Mouse (Mus musculus): ENCODE data around the gene Cttnbp2nl. TPM values are rescaled to one million over a fixed set of nuclear protein-coding genes. Genes with fewer than 3 reads are reported as not detected.

The Cttnbp2nl gene
- total and polyA plus RNA-seq, 3 experiments, result 0.08 to 0.49 TPM; not detected in 1

- no peaks in the 10 kb centered on the region for H3K9me3 ChIP-seq (replicated peaks; ENCODE audit: insufficient read depth, low read length)
- no peak overlapping the region for H3K4me3 ChIP-seq (ENCODE audit: control insufficient read depth in 1 of 2, insufficient read depth in 1 of 2, low read depth in 2 of 2, low read length in 2 of 2)
- no peaks in the 10 kb centered on the region for H3K36me3 ChIP-seq (ENCODE audit: control insufficient read depth in 1 of 2, insufficient read depth in 2 of 2, low read length in 2 of 2)
- no peaks in the 10 kb centered on the region for H3K4me1 ChIP-seq (ENCODE audit: control insufficient read depth in 1 of 2, insufficient read depth in 2 of 2, low read length in 2 of 2)
- H3K9ac ChIP-seq (ENCODE audit: control insufficient read depth, low read depth, low read length, poor library complexity, severe bottlenecking), result no peak overlapping the region
- H3K27me3 ChIP-seq (ENCODE audit: control insufficient read depth in 1 of 2, insufficient read depth in 2 of 2, low read length in 2 of 2), result no peaks in the 10 kb centered on the region
- TF ChIP-seq POLR2AphosphoS5 (IDR thresholded peaks at IDR 0.05; ENCODE audit: borderline replicate concordance, low read depth, low read length) (no peak), KAT2A (conservative IDR thresholded peaks at IDR 0.05; ENCODE audit: low read depth, low read length) (no peak), GABPA (IDR thresholded peaks at IDR 0.05; ENCODE audit: low read depth, low read length) (no peak), MAZ (IDR thresholded peaks at IDR 0.05; ENCODE audit: low read depth, low read length) (no peak), ZNF384 (IDR thresholded peaks at IDR 0.05; ENCODE audit: low read depth, low read length) (no peak), MEF2A (IDR thresholded peaks at IDR 0.05; ENCODE audit: extremely low read depth, insufficient replicate concordance, low read depth, low read length, poor library complexity, severe bottlenecking) (no peak), CHD2 (IDR thresholded peaks at IDR 0.05; ENCODE audit: low read length) (no peak), ELF1 (IDR thresholded peaks at IDR 0.05; ENCODE audit: low read depth, low read length) (no peak), E2F4 (IDR thresholded peaks at IDR 0.05; ENCODE audit: borderline replicate concordance, low read depth, low read length) (no peak), RCOR1 (IDR thresholded peaks at IDR 0.05; ENCODE audit: low read depth, low read length) (no peak), MAX (IDR thresholded peaks at IDR 0.05; ENCODE audit: low read length) (no peak), TCF12 (IDR thresholded peaks at IDR 0.05; ENCODE audit: low read depth, low read length) (no peak), NELFE (IDR thresholded peaks at IDR 0.05; ENCODE audit: low read depth, low read length) (no peak), ETS1 (IDR thresholded peaks at IDR 0.05; ENCODE audit: low read depth, low read length) (no peak), MXI1 (IDR thresholded peaks at IDR 0.05; ENCODE audit: low read depth, low read length) (no peak)
- no peaks in the 10 kb centered on the region for H3K79me2 ChIP-seq (ENCODE audit: control insufficient read depth, insufficient read depth, low read length, poor library complexity)
- no peak for DNase-seq (ENCODE audit: low read depth, low spot score)
- no peak overlapping the region for H3K27ac ChIP-seq (ENCODE audit: control insufficient read depth, low read depth, low read length)
These were observed 9.7 kb upstream of the Cttnbp2nl start for GRCm38 (mm10) chr3:105062676-105063075.

- Histone ChIP-seq H3K4me1 (ENCODE audit: control insufficient read depth in 1 of 2, insufficient read depth in 2 of 2, low read length in 2 of 2) (no peaks in the 10 kb centered on the region), H3K27me3 (ENCODE audit: control insufficient read depth in 1 of 2, insufficient read depth in 2 of 2, low read length in 2 of 2) (no peaks in the 10 kb centered on the region), H3K27ac (ENCODE audit: control insufficient read depth, low read depth, low read length) (no peak overlapping the region), H3K9me3 (replicated peaks; ENCODE audit: insufficient read depth, low read length) (no peaks in the 10 kb centered on the region), H3K4me3 (ENCODE audit: control insufficient read depth in 1 of 2, insufficient read depth in 1 of 2, low read depth in 2 of 2, low read length in 2 of 2) (no peak overlapping the region), H3K9ac (ENCODE audit: control insufficient read depth, low read depth, low read length, poor library complexity, severe bottlenecking) (no peak overlapping the region), H3K36me3 (ENCODE audit: control insufficient read depth in 1 of 2, insufficient read depth in 2 of 2, low read length in 2 of 2) (no peaks in the 10 kb centered on the region), H3K79me2 (ENCODE audit: control insufficient read depth, insufficient read depth, low read length, poor library complexity) (no peaks in the 10 kb centered on the region)
- TF ChIP-seq UBTF (IDR thresholded peaks at IDR 0.05; ENCODE audit: borderline replicate concordance, insufficient read depth, low read depth, low read length), result no peak
- no peak for TF ChIP-seq MEF2A (IDR thresholded peaks at IDR 0.05; ENCODE audit: extremely low read depth, insufficient replicate concordance, low read depth, low read length, poor library complexity, severe bottlenecking)
- DNase-seq (ENCODE audit: low read depth, low spot score), result no peak
These were observed 9.0 kb upstream of the Cttnbp2nl start for GRCm38 (mm10) chr3:105061991-105062390.
